Mouse (Mus musculus) lung, embryonic 14.5 days (tissue): ENCODE results near the gene Zp3r. TPM values are rescaled to one million over a fixed set of nuclear protein-coding genes. Genes with fewer than 3 reads are reported as not detected.

ENCODE experiments used
- ATAC-seq: fragments of 200-750 bp; cut with Nextera tagmentation; 2 replicates; pipeline ENCODE4 v1.8.0; 2017; ENCODE audit warnings: mild to moderate bottlenecking, moderate TSS enrichment, moderate library complexity; ENCODE audit not compliant: insufficient read depth
- DNase-seq: peaks from one replicate; pipeline ENCODE4 v3.0.0-alpha.2; 2015
- H3K27ac ChIP-seq: fragments of 300-500 bp; sonication (generic); 2 replicates; pipeline ENCODE4 v1.5.1; 2014; ENCODE audit warnings: low read depth, mild to moderate bottlenecking, moderate library complexity
- H3K27me3 ChIP-seq: fragments of 300-500 bp; sonication (generic); 2 replicates; pipeline ENCODE4 v1.6.1; 2014; ENCODE audit warnings: low read length, control low read depth; ENCODE audit not compliant: insufficient read depth
- H3K36me3 ChIP-seq: fragments of 300-500 bp; sonication (generic); 2 replicates; pipeline ENCODE4 v1.6.1; 2014; ENCODE audit warnings: control low read depth; ENCODE audit not compliant: insufficient read depth
- H3K4me1 ChIP-seq: fragments of 300-500 bp; sonication (generic); 2 replicates; pipeline ENCODE4 v1.6.1; 2014; ENCODE audit warnings: antibody characterized with exemption, control low read depth; ENCODE audit not compliant: insufficient read depth
- H3K4me2 ChIP-seq: fragments of 300-500 bp; sonication (generic); 2 replicates; pipeline ENCODE4 v1.6.1; 2014; ENCODE audit warnings: mild to moderate bottlenecking
- H3K4me3 ChIP-seq: fragments of 300-500 bp; sonication (generic); 2 replicates; pipeline ENCODE4 v1.5.1; 2014; ENCODE audit warnings: low read depth, low read length
- H3K9ac ChIP-seq: fragments of 300-500 bp; sonication (generic); 2 replicates; pipeline ENCODE4 v1.6.1; 2014
- H3K9me3 ChIP-seq: fragments of 300-500 bp; sonication (generic); 2 replicates; pipeline ENCODE4 v1.6.1; 2016; ENCODE audit warnings: low read depth, low read length, control low read depth
- CTCF ChIP-seq: IDR thresholded peaks from 2 replicates; pipeline ENCODE4 v1.5.1; 2016; ENCODE audit warnings: antibody characterized with exemption, low read depth
- WGBS: fragments of 180-500 bp; shearing (Covaris S2); extraction: QIAGEN DNeasy Blood & Tissue Kit; methylation state at CpG from one replicate; pipeline ENCODE4 v1.1.7; 2014; 5-methylcytosine and 5-hydroxymethylcytosine counted together
- polyA plus RNA-seq: library from polyadenylated mRNA; unstranded; fragments of >200 nt; fragmentation: Nextera tagmentation; extraction: Ambion mirVana; gene quantifications from 2 replicates; pipeline ENCODE4 v1.2.1, GENCODE M21; 2014

Zp3r gene
- polyA plus RNA-seq, 1 experiment from 2014 or later: 0.13 TPM

GRCm38 (mm10) chr1:130550242-130551167, 78.9 kb downstream of the Zp3r start:
- no peak for TF ChIP-seq CTCF
- H3K9ac ChIP-seq: no peak overlapping the region
- H3K4me2 ChIP-seq: peak overlapping the region; percentile 29; the same call in 1 of the 2 replicates
- ATAC-seq (peak; percentile 36; the same call in 1 of the 2 replicates), DNase-seq (peak; percentile 49)
- H3K4me1 ChIP-seq: no peaks in the 10 kb centered on the region
- WGBS: 58% methylated on average over 19 of the region's 19 CpGs
- no peaks in the 10 kb centered on the region for H3K27me3 ChIP-seq
- H3K27ac ChIP-seq: peak overlapping the region; percentile 65; the same call in 1 of the 2 replicates
- no peaks in the 10 kb centered on the region for H3K36me3 ChIP-seq
- no peak overlapping the region for H3K4me3 ChIP-seq
- H3K9me3 ChIP-seq: no peaks in the 10 kb centered on the region

DNA sequence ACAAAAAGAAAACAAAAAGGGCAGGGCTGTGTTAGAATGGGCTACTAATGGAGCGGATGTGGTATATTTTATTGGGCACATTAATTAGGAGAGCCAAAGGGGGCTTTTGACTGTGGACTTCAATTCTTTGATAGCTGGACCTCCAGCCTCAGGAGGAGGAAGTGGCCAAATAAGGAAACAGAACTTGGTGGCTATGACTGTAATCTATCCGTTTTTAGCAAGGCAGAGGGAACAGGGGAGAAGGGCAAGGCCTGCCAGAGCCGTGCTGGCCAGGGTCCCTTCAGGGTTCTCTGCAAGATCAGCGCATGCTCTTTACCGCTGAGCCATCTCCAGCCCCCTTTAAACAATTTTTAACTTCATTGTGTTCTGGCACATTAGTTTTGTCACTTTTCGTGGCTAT, 79.7 kb downstream of the Zp3r start:
- H3K36me3 ChIP-seq: no peaks in the 10 kb centered on the region
- ATAC-seq: no peak
- H3K4me3 ChIP-seq: no peak overlapping the region
- H3K4me1 ChIP-seq: no peaks in the 10 kb centered on the region
- no peaks in the 10 kb centered on the region for H3K9me3 ChIP-seq
- 61% methylated on average over 6 of the region's 6 CpGs for WGBS
- no peak for DNase-seq
- H3K9ac ChIP-seq: no peak overlapping the region
- H3K27me3 ChIP-seq: no peaks in the 10 kb centered on the region
- TF ChIP-seq CTCF: no peak
- no peak overlapping the region for H3K27ac ChIP-seq
- no peak overlapping the region for H3K4me2 ChIP-seq

- DNase-seq: no peak
- Histone ChIP-seq H3K4me2 (no peak overlapping the region), H3K9ac (no peak overlapping the region), H3K36me3 (no peaks in the 10 kb centered on the region), H3K9me3 (no peaks in the 10 kb centered on the region), H3K4me3 (no peak overlapping the region), H3K27ac (no peak overlapping the region), H3K27me3 (no peaks in the 10 kb centered on the region), H3K4me1 (no peaks in the 10 kb centered on the region)
- WGBS: 50% methylated on average over 7 of the region's 7 CpGs
- ATAC-seq: no peak
- TF ChIP-seq CTCF: no peak
These were observed 80.3 kb downstream of the Zp3r start for GRCm38 (mm10) chr1:130549160-130549559.

GRCm38 (mm10) chr1:130547674-130548429, 81.6 kb downstream of the Zp3r start:
- ATAC-seq (peak; percentile 52; the same call in 1 of the 2 replicates), DNase-seq (peak; percentile 86)
- peak; percentile 74 for TF ChIP-seq CTCF
- Histone ChIP-seq H3K4me2 (peak overlapping the region; percentile 54), H3K4me3 (peak overlapping the region; percentile 29), H3K27ac (no peak overlapping the region), H3K9ac (peak overlapping the region; percentile 44), H3K36me3 (no peaks in the 10 kb centered on the region), H3K27me3 (no peaks in the 10 kb centered on the region), H3K4me1 (no peaks in the 10 kb centered on the region), H3K9me3 (no peaks in the 10 kb centered on the region)
- WGBS: 20% methylated on average over 25 of the region's 25 CpGs

Other genes with a start within 250 kb of the Zp3r start
- 0.54 TPM in 1 of 2 replicates, not detected in the other for gene Cd55b, start 206.6 kb downstream of the Zp3r start, polyA plus RNA-seq
- 21.9 and 24.9 TPM in 2 replicates for gene Cd55, start 166.9 kb downstream of the Zp3r start, polyA plus RNA-seq
- not detected in 2 replicates for gene C4bp, start 32.0 kb upstream of the Zp3r start, polyA plus RNA-seq
- not detected in 2 replicates for gene Gm29427, start 86.2 kb upstream of the Zp3r start, polyA plus RNA-seq
- gene Yod1, start 87.7 kb upstream of the Zp3r start, polyA plus RNA-seq: 11.7 and 11.8 TPM in 2 replicates
- 6.5 and 7.2 TPM in 2 replicates for gene Pfkfb2, start 99.6 kb upstream of the Zp3r start, polyA plus RNA-seq
- 7.8 TPM in 2 replicates for gene AA986860, start 102.4 kb upstream of the Zp3r start, polyA plus RNA-seq
- not detected in 2 replicates for gene Fcamr, start 171.3 kb upstream of the Zp3r start, polyA plus RNA-seq
- gene Pigr, start 197.1 kb upstream of the Zp3r start, polyA plus RNA-seq: not detected in 2 replicates
- gene Fcmr, start 236.0 kb upstream of the Zp3r start, polyA plus RNA-seq: not detected in 2 replicates